Mouse (Mus musculus) right cerebral cortex, postnatal 25 days (tissue): ENCODE measurements around the gene Gm14137.

ENCODE experiments used
- DNase-seq: peaks from one replicate; pipeline ENCODE4 v3.0.0; 2022

The Gm14137 gene

DNA sequence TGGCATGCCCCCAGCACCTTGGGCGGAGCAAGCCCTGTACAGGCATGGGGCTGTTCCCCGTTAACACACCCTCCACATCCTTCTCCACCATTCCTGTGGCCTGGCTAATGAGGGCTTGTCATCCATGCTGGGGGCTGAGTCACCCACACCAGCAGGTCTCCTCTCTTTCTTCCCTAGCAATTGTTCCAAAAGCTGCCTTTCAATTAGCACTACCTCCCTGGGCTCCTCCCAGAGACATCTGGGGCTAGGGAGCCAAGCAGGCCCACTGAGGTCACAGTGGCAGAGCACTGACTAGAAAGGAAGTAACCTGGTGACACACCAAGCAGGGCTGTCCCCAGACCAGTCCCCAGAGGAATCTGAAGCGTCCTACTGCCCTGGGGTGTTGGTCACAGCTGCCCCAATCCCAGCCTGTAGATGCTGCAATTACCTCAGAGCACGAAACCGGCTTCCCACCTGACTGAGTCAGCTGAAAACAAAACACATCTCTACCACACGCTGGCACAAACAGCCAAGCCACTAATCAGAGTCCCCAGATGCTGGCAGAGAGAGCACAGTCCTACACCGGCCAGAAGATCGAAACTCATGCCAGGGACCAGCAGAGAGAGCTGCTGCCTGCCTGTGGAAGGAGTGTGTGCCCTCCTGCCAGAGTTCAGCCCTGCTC is at the start of gene Gm14137:
Gene Gm14137, plus strand, starts transcription at position 519 of the 661 bp plus-strand sequence.
- DNase-seq: no peak

DNA sequence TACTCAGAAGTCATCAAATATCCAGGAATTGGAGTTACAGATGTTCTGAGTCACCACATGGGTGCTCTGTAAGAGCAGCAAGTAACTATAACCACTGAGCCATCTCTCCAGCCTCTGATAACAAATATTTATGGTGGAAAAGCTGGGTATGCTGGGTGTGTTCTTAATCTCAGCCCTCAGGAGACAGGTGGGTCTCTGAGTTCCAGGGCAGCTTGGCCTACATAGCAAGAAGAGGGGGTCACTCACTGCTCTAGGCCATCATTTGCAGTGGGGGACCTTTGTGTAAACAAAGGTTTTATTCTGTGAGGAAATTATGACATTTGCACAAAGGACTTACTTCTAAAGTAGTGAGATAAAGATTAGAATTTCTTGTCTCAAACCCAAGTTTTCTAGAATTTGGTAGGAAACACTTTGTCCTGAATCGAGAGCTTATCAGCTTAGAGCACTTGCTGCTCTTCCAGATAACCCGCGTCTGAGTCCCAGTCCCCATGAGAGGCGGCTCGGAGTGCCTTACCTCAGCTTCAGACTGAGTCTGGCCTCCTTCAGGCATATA is 37.9 kb upstream of the Gm14137 start:
- no peak for DNase-seq

DNA sequence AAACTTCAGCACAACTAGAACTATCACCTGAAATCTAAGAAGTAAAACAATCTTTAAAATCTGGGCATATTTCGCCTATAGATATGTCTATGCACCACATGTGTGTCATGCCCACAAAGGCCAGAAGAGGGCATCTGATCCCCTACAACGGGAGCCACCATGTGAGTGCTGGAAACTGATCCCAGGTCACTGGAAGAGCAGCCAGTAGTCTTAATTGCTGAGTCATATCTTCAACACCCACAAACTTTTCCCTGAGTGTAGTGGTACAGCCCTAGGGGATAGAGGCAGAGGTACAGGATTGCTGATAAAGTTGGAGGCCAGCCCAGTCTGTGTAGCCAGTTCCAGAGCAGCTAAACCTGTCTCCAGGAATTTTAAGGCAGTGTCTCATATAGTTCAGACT is 29.1 kb upstream of the Gm14137 start:
- DNase-seq: no peak

DNA sequence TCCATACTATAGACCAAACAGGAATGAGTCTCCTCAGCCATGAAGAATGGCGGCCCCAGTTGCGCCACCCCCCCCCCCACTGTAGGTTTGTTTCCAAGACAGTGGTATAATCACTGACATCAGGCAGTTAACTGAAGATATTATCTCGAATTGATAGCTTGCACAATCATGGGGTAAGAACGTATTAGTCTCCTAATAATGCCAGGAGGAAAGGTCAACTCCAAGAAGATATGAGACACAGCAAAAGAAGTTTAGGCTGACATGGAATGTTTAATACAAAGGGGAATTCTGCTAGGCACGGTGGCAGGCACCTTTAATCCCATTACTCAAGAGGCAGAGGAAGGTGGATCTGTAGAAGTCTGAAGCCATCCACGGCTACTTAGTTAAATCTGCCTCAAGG is 27.9 kb upstream of the Gm14137 start:
- DNase-seq: no peak

DNA sequence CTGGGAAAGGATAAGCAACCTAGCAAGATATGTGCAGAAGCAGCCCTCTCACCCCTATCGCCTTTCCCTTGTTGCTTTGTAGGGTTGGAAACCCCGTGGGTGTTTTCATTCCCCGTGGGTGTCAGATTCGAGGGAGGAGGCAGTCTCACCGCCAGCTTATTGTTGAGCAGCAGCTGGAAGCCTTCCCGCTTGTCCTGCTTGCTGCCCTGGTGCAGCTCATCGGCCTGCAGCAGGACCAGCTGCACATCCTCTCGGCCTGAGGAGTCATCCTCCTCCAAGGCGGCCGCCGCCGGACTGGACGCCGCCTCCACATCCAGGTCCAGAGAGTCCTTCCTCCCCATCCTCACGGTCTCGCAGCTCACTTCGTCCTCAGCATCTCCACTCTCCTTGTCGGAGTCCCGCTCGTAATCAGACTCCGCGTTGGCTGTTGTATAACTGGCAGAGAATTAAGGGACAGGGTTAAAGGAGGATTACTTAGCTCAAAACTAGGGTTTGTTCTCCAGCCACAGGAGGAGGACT is 27.1 kb upstream of the Gm14137 start:
- no peak for DNase-seq

DNA sequence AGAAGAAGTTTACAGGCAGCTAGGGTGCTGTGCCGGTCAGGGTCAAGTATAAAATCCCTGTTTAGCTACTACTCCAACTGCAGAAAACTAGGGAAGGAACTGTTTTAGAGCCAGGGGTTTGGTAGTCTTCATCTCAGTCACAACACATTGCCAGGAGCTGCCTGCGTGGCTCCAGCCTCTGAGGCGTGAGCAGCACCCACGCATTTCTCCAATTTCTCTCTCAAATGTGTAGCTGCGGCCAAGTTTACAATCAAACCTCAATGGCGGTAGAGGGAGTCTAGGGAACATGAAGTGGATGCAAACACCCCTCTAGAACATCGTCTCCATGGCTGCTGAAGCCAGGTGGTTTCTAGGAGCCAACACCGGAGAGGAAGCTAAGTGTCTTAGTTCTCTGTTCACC is 26.5 kb upstream of the Gm14137 start:
- peak; percentile 31 for DNase-seq

DNA sequence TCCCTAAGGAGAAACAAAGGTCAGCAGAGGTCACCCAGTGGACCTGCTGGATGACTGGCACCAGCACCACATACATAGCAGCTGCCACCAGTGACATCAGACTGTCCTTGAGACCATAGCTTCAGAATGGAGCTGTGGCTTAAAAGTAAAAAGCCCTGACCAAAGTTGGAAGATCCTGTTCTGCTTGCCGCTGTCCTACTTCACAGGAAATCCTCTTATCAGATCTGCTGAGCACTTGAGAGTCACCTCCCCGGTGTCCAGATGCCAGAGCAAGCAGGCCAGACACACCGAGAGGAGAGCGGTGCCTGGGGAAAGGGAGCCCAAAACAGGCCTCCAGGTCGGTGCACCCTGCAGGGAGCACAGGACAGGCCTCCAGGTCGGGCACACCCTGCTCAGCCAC is 22.1 kb upstream of the Gm14137 start:
- no peak for DNase-seq

DNA sequence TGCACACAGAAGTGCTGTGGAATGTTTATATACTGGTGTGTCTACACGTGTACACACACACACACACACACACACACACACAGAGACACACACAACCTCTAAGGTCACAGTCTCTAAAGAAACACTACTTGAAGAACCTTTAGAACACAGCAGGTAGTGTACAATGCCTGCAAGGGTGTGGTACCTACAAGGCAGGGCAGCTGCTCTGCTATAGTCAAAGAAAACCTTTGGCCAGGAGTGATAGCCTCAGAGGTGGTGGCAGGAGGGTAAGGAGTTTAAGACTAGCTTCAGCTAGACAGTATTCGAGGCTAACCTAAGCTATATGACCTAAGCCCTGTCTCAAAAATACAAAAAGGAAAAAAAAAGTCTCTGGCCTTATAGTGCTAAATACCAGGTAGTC is 19.6 kb upstream of the Gm14137 start:
- no peak for DNase-seq

DNA sequence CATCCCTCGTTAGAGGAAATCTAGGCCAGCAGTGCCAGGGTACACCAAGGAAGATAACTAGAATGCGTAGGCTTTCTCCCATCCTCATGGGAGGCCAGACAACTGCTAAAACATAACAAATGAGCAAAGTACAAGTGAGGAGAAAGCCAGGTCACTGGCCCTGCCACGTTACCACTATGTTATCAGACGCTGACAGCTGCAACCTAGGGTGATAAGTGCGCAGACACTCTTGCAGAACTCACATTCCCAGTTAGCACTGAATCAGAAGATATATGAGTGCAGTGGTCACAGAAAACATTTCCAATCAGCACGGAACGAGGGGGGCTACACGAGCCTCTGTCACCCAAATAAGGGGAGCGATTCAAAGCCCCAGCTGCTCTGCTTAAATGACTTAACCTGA is 18.9 kb upstream of the Gm14137 start:
- no peak for DNase-seq

DNA sequence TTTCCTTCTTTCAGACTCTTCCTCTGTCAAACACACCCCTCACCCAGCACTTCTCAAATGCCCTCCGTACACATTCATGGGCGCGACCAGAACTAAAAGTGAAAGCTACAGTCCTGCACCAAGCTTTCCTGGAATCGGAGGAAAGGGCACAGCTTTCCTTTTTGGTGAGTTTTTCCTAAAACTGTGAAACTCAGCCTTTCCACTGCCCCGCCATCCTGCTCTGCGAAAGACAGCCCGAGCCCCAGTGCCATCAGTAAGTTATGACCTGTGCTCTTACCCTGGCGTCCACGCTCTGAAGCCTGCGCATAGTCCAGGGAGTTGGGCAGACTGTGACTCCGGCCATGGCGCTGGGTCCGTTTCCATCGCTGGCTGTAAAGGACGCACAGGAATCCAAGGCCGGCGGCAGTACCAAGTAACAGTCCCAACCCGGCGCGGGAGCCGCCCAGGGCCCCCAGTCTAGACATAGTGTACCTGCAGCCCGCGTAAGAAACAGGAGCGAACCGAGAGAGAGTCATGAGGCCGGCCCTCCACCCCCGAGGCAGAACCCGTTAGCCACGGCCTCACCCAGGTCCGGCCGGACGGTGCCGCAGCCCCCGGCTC is 18.1 kb upstream of the Gm14137 start:
- DNase-seq: no peak

DNA sequence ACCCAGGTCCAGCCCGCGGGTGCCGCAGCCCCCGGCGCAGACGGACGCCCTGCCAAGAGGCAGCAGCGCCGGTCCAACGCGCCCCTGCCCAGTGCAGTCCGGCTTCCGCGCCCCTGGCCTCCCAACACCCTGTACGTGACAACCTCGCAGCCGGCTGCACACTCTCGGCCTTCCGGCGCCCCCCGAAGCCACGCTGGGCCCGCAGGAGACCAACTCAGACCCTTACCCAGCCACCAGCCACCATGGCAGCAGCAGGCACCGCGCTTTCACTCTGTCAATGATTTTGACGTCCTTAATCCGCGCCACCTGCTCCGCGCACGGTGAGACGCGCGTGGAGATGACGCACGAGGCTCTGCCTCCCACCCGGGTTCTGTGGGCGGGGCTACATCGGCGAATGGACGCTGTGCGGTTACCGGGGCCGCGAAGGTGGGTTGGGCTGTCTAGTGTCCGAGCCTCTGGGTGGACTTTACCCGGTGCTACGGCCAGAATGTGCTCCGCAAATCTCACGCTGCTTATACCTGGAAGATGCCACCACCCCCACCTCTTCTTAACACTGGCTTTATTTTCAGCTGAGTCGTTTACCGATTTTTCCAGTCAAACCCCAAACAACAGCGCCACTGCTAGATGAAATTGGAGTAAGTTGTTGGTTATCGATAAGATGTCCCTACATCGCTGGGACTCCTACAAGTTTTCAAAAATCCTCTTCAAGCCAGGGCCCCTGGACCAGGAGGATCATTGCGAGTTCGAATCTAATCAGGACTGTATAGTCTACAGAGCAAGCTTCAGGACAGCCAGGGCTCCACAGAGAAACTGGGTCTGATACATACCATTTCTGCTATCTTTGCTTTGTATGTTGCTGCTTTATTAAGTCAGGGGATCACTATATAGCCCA is 17.4 kb upstream of the Gm14137 start, which contains the start of gene Rmdn3:
Gene Rmdn3, minus strand, starts transcription at position 354 of the 892 bp plus-strand sequence.
- DNase-seq: peak; percentile 96

DNA sequence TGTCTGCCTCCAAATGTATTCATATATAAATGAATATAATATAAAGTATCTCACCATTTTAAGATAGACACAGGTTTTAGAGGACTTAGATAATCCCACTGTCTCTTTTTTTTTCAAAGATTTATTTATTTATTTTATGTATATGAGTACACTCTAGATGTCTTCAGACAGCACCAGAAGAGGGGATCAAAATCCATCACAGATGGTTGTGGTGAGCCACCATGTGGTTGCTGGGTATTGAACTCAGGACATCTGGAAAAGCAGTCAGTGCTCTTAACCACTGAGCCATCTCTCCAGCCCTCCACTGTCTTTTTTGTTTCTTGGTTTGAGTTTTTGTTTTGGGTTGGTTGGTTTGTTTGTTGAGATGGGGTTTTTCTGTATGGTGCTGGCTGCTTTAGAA is 16.5 kb upstream of the Gm14137 start:
- DNase-seq: no peak

DNA sequence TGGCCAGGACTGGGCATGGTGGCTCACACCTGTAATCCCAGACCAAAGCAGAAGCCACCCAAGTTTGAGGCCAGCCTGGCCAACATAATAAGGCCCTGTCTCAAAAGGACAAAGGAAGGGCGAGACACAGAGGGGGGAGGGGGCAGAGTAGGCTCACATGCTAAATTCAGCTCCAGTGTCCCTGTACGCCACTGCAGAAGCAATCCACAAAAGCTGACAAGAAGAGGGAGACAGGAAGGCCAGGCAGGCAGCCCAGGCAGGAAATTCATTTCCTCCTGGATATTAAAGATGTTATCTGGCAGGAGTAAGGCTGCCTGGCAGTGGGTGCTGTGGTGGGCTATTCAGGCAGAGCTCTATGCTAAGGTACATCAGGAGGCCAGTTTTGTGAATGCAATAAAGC is 13.1 kb upstream of the Gm14137 start:
- no peak for DNase-seq

DNA sequence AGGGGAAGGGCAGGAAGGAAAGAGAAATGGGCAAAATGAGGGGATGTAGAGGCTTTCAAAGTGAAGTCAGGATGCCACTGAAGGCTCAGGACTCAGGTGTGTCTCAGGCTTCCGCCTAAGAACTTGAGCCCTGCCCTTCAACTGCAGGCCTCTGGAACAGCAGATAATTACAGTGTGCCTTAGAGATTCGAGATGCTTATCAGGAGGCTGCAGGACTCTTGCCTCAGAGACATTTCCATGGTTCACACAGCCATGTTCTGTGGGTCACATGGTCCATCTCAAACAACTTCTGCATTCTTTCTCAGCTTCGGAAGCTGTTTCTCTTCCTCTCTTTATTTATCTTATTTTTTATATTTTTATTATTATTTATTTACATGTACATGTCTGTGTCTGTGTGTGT is 11.2 kb upstream of the Gm14137 start:
- DNase-seq: no peak

DNA sequence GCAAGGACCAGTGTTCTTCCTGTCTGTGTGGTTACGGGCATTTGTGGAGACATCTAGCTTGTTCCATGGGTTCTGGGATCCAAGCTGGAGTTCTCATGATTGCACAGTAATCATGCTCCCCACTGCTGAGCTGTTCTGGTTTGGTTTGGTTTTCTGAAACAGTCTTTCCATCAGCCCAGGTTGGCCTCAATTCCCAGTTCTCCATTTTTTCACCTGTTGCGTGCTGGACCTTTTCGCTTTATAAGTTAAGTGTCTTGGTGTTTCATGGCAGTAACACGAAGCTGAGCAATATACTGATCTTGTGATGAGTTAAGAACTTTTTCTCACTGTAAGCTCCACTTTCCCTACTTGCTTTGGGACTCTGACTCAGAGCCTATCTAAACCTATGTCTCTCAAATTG is 10.3 kb upstream of the Gm14137 start:
- DNase-seq: no peak

DNA sequence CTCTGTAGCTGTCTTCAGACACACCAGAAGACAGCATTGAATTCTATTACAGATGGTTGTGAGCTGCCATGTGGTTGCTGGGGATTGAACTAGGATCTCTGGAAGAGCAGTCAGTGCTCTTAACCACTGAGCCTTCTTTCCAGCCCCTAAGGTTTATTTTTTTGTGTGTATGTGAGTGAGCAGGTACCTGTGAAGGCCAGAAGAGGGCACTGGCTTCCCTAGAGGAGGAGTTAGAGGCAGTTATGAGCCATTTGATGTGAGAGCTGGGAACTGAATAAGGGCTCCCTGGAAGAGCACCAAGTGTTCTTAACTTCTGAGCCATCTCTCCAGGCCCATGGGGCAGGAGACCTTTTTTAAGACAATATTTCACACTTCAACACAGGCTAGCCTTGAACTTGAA is 8.9 kb upstream of the Gm14137 start:
- no peak for DNase-seq

DNA sequence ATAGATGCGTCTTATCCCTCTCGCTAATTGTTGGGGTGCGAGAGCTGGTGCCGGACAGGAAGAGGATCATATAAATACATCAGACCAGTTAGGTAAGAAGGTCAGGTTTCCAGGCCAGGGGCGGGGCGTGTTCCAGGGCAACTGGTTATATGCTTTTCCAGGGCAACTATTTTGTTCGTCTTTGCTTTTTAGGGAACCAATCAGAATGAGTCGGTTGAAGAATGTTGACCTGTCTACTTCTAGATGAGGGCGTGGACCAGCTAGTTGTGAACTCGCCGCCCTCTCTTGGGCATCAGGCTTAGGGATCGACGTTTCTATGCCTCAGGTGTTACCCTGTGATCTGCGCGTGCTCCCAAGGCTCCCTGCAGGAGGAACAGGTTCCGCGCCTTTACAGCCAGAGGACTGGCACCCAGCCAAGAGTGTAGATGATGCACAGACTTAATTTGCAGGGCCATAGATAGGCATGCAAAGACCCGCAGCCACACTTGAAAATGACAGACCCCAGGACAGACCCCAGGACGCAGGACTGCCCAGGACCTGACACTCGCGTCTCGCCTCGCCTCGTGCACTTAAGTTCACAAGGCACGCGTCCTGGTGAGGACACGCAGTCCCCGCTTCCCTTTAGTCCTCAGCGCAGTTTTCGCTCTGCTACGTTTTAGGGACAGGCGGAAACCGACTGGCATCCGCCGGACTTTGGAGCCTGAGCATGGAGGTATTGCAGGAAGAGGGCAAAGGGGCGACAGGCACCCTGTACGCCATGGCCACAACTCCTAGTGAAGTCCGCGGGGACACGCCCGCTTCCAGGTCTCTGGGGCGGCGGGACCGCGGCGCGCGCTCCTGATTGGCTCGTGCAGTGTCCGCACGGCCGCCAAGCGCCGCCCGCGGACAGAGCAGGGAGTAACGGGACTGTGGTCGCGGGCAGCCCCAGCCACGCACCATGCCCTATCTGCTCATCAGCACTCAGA is 7.1 kb upstream of the Gm14137 start, which contains the start of gene Gchfr:
Gene Gchfr, plus strand, starts transcription at position 873 of the 965 bp plus-strand sequence.
- DNase-seq: peak; percentile 37

DNA sequence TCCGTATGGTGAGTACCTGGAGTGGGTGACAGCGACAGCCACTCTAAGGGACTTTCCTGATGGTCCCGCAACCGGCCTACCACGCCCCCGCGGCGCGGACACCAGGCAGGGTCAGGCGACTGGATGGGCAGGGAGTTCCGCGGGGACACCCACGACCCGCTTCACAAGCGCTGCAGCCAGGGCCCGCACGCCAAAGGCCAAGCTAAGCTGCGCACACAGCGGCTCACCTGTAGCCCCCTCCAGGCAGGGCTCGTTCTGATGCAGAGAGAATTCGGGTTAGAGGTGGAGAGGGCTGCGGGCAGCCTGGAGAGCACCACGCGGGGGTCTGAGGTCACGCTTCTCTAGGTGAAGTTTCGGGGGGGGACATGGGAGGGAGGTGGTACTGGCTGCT is 6.4 kb upstream of the Gm14137 start:
- no peak for DNase-seq

DNA sequence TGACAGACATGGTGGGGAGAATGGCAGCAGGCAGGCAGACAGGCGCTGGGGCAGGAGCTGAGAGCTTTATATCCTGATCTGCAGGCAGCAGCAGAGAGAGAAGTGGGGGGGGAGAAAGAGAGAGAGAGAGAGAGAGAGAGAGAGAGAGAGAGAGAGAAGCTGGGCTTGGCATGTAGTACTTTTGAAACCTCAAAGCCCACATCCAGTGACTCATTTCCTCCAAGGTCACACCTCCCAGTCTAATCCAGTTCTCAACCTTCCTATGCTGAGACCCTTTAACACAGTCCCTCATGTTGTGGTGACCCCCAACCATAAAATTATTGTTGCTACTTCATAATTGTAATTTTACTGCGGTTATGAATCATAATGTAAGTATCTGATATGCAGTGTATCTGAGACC is 4.0 kb upstream of the Gm14137 start:
- no peak for DNase-seq

DNA sequence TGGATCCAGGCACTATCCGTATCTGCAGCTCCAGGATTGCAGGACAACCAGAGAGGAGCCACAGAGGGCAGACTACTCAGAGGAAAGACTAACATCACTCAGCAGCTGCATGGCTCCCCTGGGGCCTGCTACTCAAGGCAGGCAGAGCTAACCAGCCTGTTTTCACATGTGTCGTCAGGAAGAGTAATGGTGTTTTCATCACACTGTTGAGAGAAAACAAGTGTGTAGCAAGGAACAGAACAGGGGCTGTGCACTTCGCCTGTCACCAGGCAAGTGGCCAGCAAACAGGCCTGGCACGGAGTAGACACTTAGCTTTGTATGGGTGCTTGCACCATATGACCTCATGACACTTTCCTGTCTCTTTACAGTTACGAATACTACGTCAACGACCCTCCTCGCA is 2.7 kb upstream of the Gm14137 start:
- no peak for DNase-seq

DNA sequence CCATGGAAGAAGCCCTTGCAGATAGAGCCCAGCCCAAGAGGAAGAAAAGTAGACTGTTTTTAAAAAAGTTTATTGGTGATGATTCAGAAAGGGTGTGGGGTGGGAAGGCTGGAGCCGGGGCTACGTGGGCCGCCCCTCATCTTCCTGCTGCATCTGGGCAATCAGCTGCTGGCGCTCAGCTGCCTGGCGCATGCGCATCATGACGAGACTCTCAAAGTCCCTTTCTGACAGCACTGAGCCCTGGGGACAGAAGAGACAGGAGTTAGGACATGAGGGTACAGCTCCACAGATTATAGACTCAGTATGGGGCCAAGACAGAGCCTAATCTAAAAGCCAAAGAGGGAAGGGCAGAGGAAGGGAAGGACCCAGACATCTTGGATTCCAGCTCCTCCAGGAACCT is 1.9 kb upstream of the Gm14137 start:
- no peak for DNase-seq
